Comparison of ENCODE assay signal across 8 mouse cellular contexts in genomic region chr7:121939729-121940128, GRCm38 (mm10). TPM values are rescaled to one million over a fixed set of nuclear protein-coding genes. Genes with fewer than 3 reads are reported as not detected.
DNase-seq lines count a peak whose midpoint lies in the region; ATAC-seq and TF ChIP-seq lines count a peak whose summit lies in the region.

No protein-coding gene starts in this region.

- peaks cover 11% of the 10 kb centered on the region for H3K4me1 ChIP-seq in forebrain, embryonic 12.5 days
- H3K4me1 ChIP-seq in forebrain, embryonic 11.5 days (replicated peaks; ENCODE audit: control insufficient read depth, insufficient read depth, low read length): no peaks in the 10 kb centered on the region
- peaks cover 8% of the 10 kb centered on the region for H3K4me1 ChIP-seq in thymus, adult 2 months (replicated peaks; ENCODE audit: control insufficient read depth, insufficient read depth, low read length)

- no peak for TF ChIP-seq POLR2A in thymus, adult 2 months (IDR thresholded peaks at IDR 0.05; ENCODE audit: control insufficient read depth, extremely low read depth, insufficient read depth, low read length, poor library complexity)

- 60% methylated on average over 4 of the region's 4 CpGs for WGBS in forebrain, embryonic 12.5 days
- WGBS in forebrain, embryonic 11.5 days: 60% methylated on average over 4 of the region's 4 CpGs
- WGBS in thymus, adult 2 months: 37% methylated on average over 4 of the region's 4 CpGs

- intact Hi-C loops in left cerebral cortex, adult 2 months (cut with DNase I): loop anchor here (2.0 to 5.0 kb wide), 2 partner anchors 49 to 97 kb away; no protein-coding TSS in a partner anchor

- H3K4me3 ChIP-seq in forebrain, embryonic 12.5 days (replicated peaks): no peak overlapping the region
- no peak overlapping the region for H3K4me3 ChIP-seq in forebrain, embryonic 11.5 days (ENCODE audit: low read depth, low read length)
- no peak overlapping the region for H3K4me3 ChIP-seq in left cerebral cortex, adult 2 months
- no peak overlapping the region for H3K4me3 ChIP-seq in thymus, adult 2 months (ENCODE audit: control insufficient read depth, insufficient read depth, low read length)

- no peaks in the 10 kb centered on the region for H3K9me3 ChIP-seq in forebrain, embryonic 12.5 days
- no peaks in the 10 kb centered on the region for H3K9me3 ChIP-seq in forebrain, embryonic 11.5 days (ENCODE audit: control insufficient read depth, low read length)

- peaks cover 18% of the 10 kb centered on the region for H3K36me3 ChIP-seq in forebrain, embryonic 12.5 days (replicated peaks)
- H3K36me3 ChIP-seq in forebrain, embryonic 11.5 days (ENCODE audit: control insufficient read depth, insufficient read depth, low read length): no peaks in the 10 kb centered on the region; the same call in 1 of the 2 replicates
- no peaks in the 10 kb centered on the region for H3K36me3 ChIP-seq in thymus, adult 2 months (ENCODE audit: control insufficient read depth, insufficient read depth, low read length)

- H3K9ac ChIP-seq in forebrain, embryonic 12.5 days: no peak overlapping the region
- H3K9ac ChIP-seq in forebrain, embryonic 11.5 days (ENCODE audit: low read length): no peak overlapping the region

- peak; percentile 63; the same call in 1 of the 2 replicates for ATAC-seq in forebrain, embryonic 12.5 days (ENCODE audit: low FRiP score)
- ATAC-seq in forebrain, embryonic 11.5 days (replicated peaks; ENCODE audit: low FRiP score): no peak; the same call in 1 of the 2 replicates

- no peak overlapping the region for H3K27ac ChIP-seq in forebrain, embryonic 12.5 days
- H3K27ac ChIP-seq in forebrain, embryonic 11.5 days (ENCODE audit: low read depth, low read length): no peak overlapping the region
- no peak overlapping the region; the same call in 1 of the 2 replicates for H3K27ac ChIP-seq in left cerebral cortex, adult 2 months
- no peak overlapping the region for H3K27ac ChIP-seq in thymus, adult 2 months (ENCODE audit: control insufficient read depth, insufficient read depth, low read length)

- no peak; the same call in 1 of the 2 replicates for TF ChIP-seq CTCF in left cerebral cortex, adult 2 months (IDR thresholded peaks at IDR 0.05)
- no peak for TF ChIP-seq CTCF in thymus, adult 2 months (IDR thresholded peaks at IDR 0.05; ENCODE audit: borderline replicate concordance, control insufficient read depth, extremely low read depth, insufficient read depth, low read length, poor library complexity)

- H3K4me2 ChIP-seq in forebrain, embryonic 12.5 days: no peak overlapping the region
- no peak overlapping the region for H3K4me2 ChIP-seq in forebrain, embryonic 11.5 days (ENCODE audit: low read depth, low read length, severe bottlenecking)

- H3K27me3 ChIP-seq in forebrain, embryonic 12.5 days: no peaks in the 10 kb centered on the region
- no peaks in the 10 kb centered on the region for H3K27me3 ChIP-seq in forebrain, embryonic 11.5 days (ENCODE audit: control insufficient read depth, insufficient read depth, low read length)
- no peaks in the 10 kb centered on the region for H3K27me3 ChIP-seq in thymus, adult 2 months (ENCODE audit: control insufficient read depth, insufficient read depth, low read length)

- DNase-seq in forebrain, embryonic 11.5 days (ENCODE audit: low spot score): no peak
- DNase-seq in c-Kit-positive CD71-positive TER-119-negative erythroid progenitor cells, embryonic 14.5 days (ENCODE audit: low read depth): peak; percentile 28
- DNase-seq in frontal cortex, adult 2 months (ENCODE audit: extremely low spot score in 1 of 2, low spot score in 1 of 2): peak; percentile 61 to 85
- DNase-seq in left cerebral cortex, adult 2 months (ENCODE audit: extremely low spot score in 1 of 2, low spot score in 2 of 2): peak; percentile 40 to 73
- peak; percentile 46 for DNase-seq in retina, adult 2 months (ENCODE audit: low read depth, low spot score)
- DNase-seq in kidney, adult 18-20 months: no peak
- no peak for DNase-seq in thymus, adult 2 months

RNA-seq across cellular contexts. Expression of gene Cog7, which starts 41.8 kb away (rescaled TPM):
- 21.9 and 23.0 TPM in 2 replicates for polyA plus RNA-seq in forebrain, embryonic 12.5 days (2016; fragmentation: Nextera tagmentation; extraction: Ambion mirVana)
- polyA plus RNA-seq in forebrain, embryonic 11.5 days (2014; fragmentation: Nextera tagmentation; extraction: Ambion mirVana): 22.0 and 23.8 TPM in 2 replicates
- 31.3 and 33.4 TPM in 2 replicates for polyA plus RNA-seq in frontal cortex, adult 2 months (2012; rRNA removed)
- 10 to 100 TPM; 45.5 to 45.8 TPM for total RNA-seq in left cerebral cortex, adult 2 months (2021)
- 14.1 and 15.2 TPM in 2 replicates for polyA plus RNA-seq in thymus, adult 2 months (2012; rRNA removed)

Comparison
In these comparisons a context has a peak if more than half of its experiments do, and no peak if none do; other contexts are left out.
1. DNase-seq: peak in c-Kit-positive CD71-positive TER-119-negative erythroid progenitor cells, embryonic 14.5 days (single experiment), frontal cortex, adult 2 months (2 of 2), left cerebral cortex, adult 2 months (2 of 2) and retina, adult 2 months (single experiment); none in forebrain, embryonic 11.5 days (single experiment), kidney, adult 18-20 months (single experiment) and thymus, adult 2 months (single experiment).